Mouse (Mus musculus) cerebellum, adult 11 months (tissue): ENCODE measurements at regions not wholly inside any gene's neighbourhood (a gene's known extent, or its start where the extent isn't known, plus 50 kb on each side); places are given as distances from the start of the nearest gene placed in this dataset.

Source experiments
- DNase-seq: peaks from one replicate; pipeline ENCODE4 v3.0.0; 2022

GRCm38 (mm10) chr3:149993199-149993598 lies 1002.8 kb upstream of the Adgrl2 start:
- DNase-seq, result no peak

DNA sequence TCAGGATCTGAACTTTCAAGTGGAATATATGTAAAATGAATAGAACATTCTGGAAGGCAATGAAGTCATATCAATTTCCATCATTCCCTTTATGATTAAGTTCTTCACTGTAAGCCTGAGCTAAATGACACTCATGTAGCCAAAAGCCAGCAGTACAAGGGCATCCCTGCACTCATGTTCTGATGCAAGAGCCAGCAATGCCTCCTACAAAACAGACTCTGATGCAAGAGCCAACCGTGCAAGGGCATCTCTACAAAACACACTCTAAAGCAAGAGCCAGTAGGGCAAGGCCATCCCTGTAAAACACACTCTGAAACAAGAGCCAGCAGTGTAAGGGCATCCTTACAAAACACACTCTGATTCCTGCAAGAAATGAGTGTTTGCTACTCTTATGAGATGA lies 997.4 kb upstream of the Adgrl2 start:
- no peak for DNase-seq

DNA sequence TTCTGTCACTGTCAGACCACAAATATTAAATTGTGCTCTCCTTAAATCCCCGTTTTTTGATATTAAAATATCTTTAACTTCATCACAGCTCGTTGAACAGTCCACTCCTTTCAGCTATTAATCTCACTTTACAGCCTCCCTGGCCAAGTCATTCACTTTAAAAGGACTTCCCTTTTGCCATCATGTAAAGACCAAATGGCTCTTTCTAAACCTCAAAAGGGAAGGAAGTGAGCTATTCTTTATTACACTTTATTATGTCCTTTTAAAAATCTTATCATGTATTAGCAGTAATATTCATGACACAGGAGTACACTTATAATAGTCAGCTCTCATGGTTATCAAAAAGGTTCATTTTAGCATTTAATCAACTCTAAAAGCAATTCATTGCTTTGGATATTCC lies 966.6 kb upstream of the Adgrl2 start:
- DNase-seq, result no peak

- DNase-seq, result no peak
Measured at GRCm38 (mm10) chr3:149936197-149936596, 945.8 kb upstream of the Adgrl2 start.

DNA sequence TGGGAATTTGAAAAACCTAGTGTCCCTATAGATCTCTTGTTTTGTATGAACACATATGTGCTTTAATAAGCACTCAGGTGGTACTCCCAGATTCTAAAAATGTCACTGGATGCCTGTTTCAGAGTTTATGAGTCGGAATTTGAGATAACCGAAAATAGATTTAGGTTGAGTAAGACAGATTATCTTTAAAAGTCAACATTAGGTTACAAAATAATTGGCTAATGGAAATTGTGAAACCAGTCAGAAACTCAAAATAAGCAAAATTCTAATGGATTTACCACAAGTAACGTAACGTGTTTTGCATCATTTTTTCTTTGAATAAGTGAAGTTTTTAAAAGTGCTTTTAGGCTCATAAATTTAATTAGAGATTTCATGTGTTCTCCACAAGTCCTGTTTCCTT lies 944.5 kb upstream of the Adgrl2 start:
- no peak for DNase-seq

- DNase-seq, result no peak
Measured at GRCm38 (mm10) chr3:149928456-149929360, 938.4 kb upstream of the Adgrl2 start.

GRCm38 (mm10) chr3:149920206-149920605 lies 929.9 kb upstream of the Adgrl2 start:
- DNase-seq, result no peak

GRCm38 (mm10) chr3:149918201-149918600 lies 927.8 kb upstream of the Adgrl2 start:
- DNase-seq, result no peak

- DNase-seq, result no peak
Measured at GRCm38 (mm10) chr3:149910721-149911120, 920.4 kb upstream of the Adgrl2 start.

- DNase-seq, result no peak
Measured at GRCm38 (mm10) chr3:149901783-149902182, 911.4 kb upstream of the Adgrl2 start.

- no peak for DNase-seq
Measured at GRCm38 (mm10) chr3:149876553-149876952, 886.2 kb upstream of the Adgrl2 start.

- no peak for DNase-seq
Measured at GRCm38 (mm10) chr3:149865945-149866344, 875.6 kb upstream of the Adgrl2 start.

DNA sequence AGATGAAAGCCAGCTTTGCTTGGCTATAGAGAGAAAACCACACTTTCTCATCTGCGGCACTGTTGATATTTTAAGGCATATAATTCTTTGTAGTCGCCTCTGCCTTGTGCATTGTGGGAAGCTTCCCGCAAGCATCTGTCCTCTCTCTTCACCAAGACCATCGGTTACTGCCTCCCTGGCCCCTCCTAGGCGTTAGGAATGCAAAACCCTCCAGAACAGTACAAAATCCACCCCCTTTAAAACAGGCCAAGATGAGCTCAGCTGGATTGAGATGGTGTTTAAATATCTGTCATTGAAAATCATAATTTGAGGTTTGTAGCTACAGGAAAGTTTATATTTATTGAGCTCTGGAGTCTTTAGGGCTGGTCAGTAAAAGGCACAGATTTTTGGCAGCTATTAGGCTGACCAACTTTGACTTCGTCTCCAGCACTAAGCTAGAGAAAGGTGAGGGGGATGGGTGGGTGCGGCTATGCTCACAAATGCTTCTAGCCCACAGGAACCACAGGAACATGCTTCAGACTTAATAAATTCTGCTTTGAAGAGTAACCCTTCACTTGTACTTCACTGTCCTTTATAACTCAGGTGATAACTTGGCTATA lies 856.7 kb upstream of the Adgrl2 start:
- DNase-seq, result no peak

- DNase-seq, result no peak
Measured at GRCm38 (mm10) chr3:149845826-149846486, 855.6 kb upstream of the Adgrl2 start.

- no peak for DNase-seq
Measured at GRCm38 (mm10) chr3:149845083-149845825, 854.9 kb upstream of the Adgrl2 start.

- DNase-seq, result no peak
Measured at GRCm38 (mm10) chr3:149837921-149838320, 847.6 kb upstream of the Adgrl2 start.

DNA sequence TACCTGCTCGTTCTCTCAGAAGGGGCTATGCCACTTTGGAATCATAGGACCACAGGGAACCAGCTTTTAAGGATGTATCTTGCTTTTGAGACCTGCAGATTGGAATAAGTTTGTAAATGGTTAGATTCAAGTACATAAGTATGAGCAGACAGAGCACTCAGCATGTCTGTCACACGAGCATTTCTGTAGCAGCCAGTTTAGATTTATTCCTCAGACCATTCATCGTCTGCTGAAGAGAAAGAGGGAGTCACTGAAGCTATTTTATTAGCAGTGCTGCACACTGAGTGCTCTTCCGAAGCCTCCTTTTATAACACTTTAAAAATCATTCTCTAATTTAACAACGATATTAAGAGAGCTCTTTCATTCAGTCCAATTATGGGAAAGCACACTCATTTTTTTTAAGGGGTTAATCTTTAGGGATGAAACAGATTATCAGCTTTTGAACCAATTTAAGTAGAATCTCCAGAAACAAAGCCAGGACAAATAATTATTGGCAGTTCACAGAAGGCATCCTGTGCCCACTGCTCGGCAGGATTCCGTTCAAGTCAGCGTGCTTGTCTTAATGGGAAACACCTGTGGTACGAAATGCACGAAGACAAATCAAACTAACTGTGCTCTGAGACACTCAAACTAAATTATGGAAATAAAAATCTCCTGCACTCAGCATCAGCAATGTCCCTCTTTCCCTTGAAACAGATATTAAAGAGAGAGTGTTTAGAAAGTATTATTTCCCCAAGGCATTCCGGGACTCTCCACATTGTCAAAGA lies 846.3 kb upstream of the Adgrl2 start:
- no peak for DNase-seq

DNA sequence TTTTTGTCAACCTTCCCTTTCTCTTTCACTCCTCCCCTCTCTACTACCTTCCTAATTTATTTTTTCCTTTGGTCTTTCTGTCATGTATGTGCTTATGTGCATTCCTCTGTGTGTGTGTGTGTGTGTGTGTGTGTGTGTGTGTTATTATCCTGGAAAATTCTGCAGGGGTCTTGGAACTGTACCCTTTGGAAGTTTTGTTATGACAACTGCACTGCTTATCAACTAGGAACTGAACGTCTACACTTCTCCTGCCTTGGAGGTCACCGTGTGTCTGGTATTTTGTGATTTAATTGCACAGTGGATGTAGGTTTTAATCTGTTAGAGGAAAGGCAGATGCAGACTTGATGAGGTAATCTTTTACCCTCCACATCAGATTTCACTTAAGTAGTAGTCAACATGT lies 836.8 kb upstream of the Adgrl2 start:
- DNase-seq, result no peak

DNA sequence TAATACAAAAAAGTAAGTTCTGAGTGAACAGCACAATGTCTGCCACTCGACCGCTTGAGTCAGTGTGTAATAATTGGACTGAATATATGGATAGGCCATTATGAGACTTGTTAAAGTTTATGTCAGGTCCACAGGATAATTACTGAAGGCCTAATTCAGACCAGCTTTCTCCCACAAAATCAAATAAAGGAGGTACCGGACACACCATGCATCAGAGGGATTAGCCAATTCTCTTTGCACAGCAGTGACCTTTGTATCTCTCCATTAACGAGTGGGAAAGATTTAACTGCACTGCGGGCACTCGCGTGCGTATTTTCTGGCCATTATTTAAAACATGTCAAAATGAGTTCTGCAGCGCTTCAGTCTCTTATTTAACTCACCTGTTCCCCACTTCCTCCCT lies 836.4 kb upstream of the Adgrl2 start:
- DNase-seq, result no peak

DNA sequence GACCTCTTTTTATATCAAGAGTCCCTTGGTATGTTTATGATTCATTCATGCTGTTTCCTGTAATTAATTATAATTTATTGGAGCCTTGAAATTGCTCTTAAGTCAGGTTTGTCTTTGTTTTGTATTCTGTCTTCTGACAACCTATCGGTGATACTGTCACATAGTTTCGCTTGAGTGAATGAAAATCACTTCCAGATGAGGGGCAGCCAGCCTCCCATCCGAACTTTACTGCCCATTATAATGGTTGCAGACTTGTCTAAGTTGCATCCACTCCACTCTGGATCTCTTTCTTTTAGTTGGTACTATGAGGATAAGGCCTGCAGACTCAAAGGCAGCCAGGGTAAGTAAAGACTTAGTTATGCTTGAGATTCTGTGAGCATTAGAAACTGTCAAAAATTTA lies 830.3 kb upstream of the Adgrl2 start:
- no peak for DNase-seq

DNA sequence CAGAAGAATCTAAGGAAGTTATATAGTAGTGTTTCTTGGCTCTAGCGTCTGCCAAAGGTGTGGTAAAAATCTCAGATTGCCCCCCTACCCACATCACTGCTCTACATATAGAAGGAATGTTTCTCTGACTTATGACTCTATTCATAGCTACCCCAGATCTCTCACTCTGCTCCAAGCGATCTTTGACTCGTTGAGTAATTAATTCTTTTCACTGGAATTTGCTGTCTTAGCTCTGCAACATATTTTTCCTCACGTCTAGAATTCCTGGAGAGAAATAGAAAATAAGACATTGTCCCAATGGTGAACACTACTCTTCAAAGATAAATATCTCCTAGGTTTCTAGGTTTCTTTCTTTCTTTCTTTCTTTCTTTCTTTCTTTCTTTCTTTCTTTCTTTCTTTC lies 829.5 kb upstream of the Adgrl2 start:
- DNase-seq, result no peak

DNA sequence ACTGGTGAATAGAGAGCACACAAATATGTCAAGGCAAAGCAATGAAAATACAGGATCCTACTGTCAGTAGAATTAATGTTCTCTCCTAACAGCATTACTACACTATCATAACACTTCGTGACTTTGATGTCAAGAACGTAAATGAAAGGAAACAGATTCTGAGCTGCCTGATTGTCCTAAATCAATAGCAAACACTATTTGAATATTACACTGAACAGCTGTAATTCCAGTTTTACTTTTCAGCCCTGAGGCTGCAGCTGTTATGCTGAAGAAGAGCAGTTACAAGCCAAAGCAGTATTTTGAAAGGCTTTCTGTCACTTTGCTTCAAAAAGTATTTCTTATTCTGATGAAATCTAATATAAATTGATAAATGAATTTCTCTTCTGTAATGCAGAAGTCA lies 828.7 kb upstream of the Adgrl2 start:
- DNase-seq, result no peak
